Mouse (Mus musculus) WW6 (cell line): ENCODE data around the gene Olfr874.

ENCODE experiments used
- DNase-seq: peaks from one replicate; pipeline ENCODE4 v3.0.0-alpha.2; 2013; ENCODE audit warnings: low read depth, low spot score

Gene Olfr874

GRCm38 (mm10) chr9:37744806-37745205, at the start of gene Olfr874:
Gene Olfr874, plus strand, starts transcription at chr9:37745106.
- no peak for DNase-seq

GRCm38 (mm10) chr9:37716150-37716549, 28.8 kb upstream of the Olfr874 start, which contains the start of gene Olfr160:
Gene Olfr160, minus strand, starts transcription at chr9:37716250.
- no peak for DNase-seq

GRCm38 (mm10) chr9:37734310-37734709, 10.6 kb upstream of the Olfr874 start:
- no peak for DNase-seq

GRCm38 (mm10) chr9:37750319-37751075, 5.6 kb downstream of the Olfr874 start:
- DNase-seq = no peak

GRCm38 (mm10) chr9:37751467-37751866, 6.6 kb downstream of the Olfr874 start:
- no peak for DNase-seq

GRCm38 (mm10) chr9:37752006-37752405, 7.1 kb downstream of the Olfr874 start:
- DNase-seq = no peak

GRCm38 (mm10) chr9:37761728-37762127, 16.8 kb downstream of the Olfr874 start:
- DNase-seq = no peak

- peak; percentile 9 for DNase-seq
Observed at GRCm38 (mm10) chr9:37762541-37762940, 17.6 kb downstream of the Olfr874 start.

GRCm38 (mm10) chr9:37770661-37771060, 25.8 kb downstream of the Olfr874 start:
- DNase-seq = no peak

GRCm38 (mm10) chr9:37771759-37772158, 26.9 kb downstream of the Olfr874 start, which contains the start of gene Olfr875:
Gene Olfr875, plus strand, starts transcription at chr9:37771857.
- no peak for DNase-seq

- peak; percentile 34 for DNase-seq
Observed at GRCm38 (mm10) chr9:37782766-37783260, 37.9 kb downstream of the Olfr874 start.

- peak; percentile 13 for DNase-seq
Observed at GRCm38 (mm10) chr9:37783394-37784387, 38.8 kb downstream of the Olfr874 start.

GRCm38 (mm10) chr9:37786411-37786810, 41.5 kb downstream of the Olfr874 start:
- DNase-seq = no peak
